Mouse (Mus musculus): Measurements from ENCODE around the gene Elane.
A peak's percentile ranks its signal among the peaks of the same experiment; 100 is the strongest.

Elane gene

GRCm38 (mm10) chr10:79914948-79915596 lies 29.0 kb downstream of the Elane start:
- DNase-seq (ENCODE audit: low read depth, low spot score): no peak

GRCm38 (mm10) chr10:79916081-79916480 lies 30.0 kb downstream of the Elane start:
- DNase-seq (ENCODE audit: low read depth, low spot score): no peak

- peak; percentile 86 for DNase-seq (ENCODE audit: low read depth, low spot score)
These were observed 30.9 kb downstream of the Elane start, which contains the start of gene Kiss1r for GRCm38 (mm10) chr10:79916808-79917531. Kiss1r (plus strand) TSS chr10:79916971.

GRCm38 (mm10) chr10:79917532-79918100 lies 31.6 kb downstream of the Elane start:
- DNase-seq (ENCODE audit: low read depth, low spot score): no peak

GRCm38 (mm10) chr10:79918231-79919078 lies 32.4 kb downstream of the Elane start:
- DNase-seq (ENCODE audit: low read depth, low spot score): no peak

- DNase-seq (ENCODE audit: low read depth, low spot score): peak; percentile 59
These were observed 33.3 kb downstream of the Elane start for GRCm38 (mm10) chr10:79919251-79919849.

DNA sequence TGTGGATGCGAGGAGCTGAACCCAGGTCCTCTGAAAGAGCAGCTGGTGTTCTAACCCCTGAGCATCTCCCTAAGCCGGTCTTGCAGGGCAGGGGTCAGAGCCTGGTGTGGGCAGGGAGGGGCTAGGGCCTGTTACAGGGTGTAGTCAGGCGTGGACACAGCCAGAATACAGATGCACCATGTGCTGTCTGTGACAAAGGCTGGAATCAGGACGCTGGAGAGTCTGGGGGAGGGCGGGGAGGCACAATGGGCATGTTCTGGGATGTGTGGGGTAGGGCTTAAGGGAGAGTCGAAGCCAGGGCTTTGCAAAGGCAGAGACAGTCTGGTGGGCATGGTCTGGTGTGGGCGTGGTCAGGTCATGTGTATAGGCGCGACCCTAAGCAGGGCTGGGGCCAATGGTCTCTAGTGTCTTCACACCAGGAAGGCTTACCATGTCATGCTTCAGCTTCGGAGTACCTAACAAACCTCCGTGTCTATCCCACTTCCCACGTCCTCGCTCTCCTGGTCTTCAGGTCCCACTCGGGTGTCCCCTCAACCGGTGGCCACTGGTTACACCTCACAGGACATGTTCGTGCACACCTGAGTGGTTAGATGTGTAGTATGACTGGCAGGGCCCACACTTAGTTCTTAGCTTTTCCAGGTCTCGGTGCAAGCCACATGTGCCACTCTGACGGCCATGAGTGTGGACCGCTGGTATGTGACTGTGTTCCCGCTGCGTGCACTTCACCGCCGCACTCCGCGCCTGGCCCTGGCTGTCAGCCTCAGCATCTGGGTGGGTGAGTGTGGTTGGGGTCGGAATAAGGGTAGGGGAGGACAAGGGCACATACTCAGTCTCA lies 34.2 kb downstream of the Elane start:
- no peak for DNase-seq (ENCODE audit: low read depth, low spot score)

DNA sequence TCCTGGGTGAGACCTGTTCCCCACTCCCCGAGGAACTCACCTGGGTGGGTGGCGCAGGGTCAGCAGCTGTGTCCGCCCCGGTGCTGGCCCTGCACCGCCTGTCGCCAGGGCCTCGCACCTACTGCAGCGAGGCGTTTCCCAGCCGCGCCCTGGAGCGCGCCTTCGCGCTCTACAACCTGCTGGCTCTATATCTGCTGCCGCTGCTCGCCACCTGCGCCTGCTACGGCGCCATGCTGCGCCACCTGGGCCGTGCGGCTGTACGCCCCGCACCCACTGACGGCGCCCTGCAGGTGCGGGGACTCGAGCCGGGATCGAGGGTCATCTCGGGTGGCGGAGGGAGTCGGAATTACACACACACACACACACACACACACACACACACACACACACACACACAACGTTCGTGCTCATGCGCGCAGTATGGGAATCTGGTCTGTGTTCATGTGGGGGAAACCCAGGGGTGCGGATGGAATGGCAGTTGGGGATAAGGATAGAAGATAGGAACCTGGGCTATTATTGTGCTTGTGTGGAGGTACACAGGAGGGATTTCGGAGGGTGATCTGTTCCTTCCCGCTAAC lies 35.0 kb downstream of the Elane start, which contains the start of gene R3hdm4:
TSS of gene R3hdm4 (minus strand) at position 251 of the 578 bp plus-strand sequence.
- no peak for DNase-seq (ENCODE audit: low read depth, low spot score)

DNA sequence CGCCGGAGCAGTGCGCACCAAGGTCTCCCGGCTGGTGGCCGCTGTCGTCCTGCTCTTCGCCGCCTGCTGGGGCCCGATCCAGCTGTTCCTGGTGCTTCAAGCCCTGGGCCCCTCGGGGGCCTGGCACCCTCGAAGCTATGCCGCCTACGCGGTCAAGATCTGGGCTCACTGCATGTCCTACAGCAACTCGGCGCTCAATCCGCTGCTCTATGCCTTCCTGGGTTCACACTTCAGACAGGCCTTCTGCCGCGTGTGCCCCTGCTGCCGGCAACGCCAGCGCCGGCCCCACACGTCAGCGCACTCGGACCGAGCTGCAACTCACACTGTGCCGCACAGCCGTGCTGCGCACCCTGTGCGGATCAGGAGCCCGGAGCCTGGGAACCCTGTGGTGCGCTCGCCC lies 35.5 kb downstream of the Elane start:
- DNase-seq (ENCODE audit: low read depth, low spot score): no peak

- peak; percentile 95 for DNase-seq (ENCODE audit: low read depth, low spot score)
These were observed 39.1 kb downstream of the Elane start for GRCm38 (mm10) chr10:79924998-79925784.

DNA sequence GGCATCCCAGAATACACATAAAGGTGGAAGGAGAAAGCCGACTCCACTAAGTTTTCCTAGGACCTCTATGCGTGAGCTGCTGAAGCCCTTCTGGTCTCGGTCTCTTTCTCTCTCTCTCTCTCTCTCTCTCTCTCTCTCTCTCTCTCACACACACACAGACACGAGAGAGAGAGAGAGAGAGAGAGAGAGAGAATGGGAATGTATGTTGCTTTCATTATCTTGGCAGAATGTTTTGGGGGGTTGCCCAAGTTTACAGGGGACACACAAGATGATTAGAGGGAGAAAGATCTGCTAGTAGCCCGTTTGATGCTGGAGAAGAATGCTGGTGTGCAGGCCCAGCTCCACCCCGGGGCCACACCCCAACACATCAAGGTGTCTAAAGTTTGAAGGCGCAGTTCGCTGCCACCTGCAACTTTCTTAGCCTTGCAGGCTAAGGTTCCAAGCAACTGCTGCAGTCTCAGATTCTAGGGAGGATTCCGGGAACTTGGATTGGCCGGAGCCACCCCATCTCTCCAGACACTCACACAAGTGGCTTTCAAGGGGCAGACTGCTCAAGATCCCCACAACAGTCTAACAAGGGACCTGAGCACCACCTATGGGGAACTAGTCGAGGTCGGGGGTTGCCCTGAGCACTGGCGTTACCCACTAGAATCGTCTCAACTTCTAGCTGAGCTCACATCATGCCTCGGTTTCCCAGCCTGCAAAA lies 39.9 kb downstream of the Elane start:
- peak; percentile 60 for DNase-seq (ENCODE audit: low read depth, low spot score)

GRCm38 (mm10) chr10:79926491-79927323 lies 40.7 kb downstream of the Elane start, which contains the start of gene Arid3a:
Arid3a (plus strand) TSS chr10:79927043.
- DNase-seq (ENCODE audit: low read depth, low spot score): peak; percentile 97

GRCm38 (mm10) chr10:79927324-79928029 lies 41.4 kb downstream of the Elane start:
- DNase-seq (ENCODE audit: low read depth, low spot score): peak; percentile 65

- peak; percentile 63 for DNase-seq (ENCODE audit: low read depth, low spot score)
These were observed 42.1 kb downstream of the Elane start for GRCm38 (mm10) chr10:79928030-79928694.

DNA sequence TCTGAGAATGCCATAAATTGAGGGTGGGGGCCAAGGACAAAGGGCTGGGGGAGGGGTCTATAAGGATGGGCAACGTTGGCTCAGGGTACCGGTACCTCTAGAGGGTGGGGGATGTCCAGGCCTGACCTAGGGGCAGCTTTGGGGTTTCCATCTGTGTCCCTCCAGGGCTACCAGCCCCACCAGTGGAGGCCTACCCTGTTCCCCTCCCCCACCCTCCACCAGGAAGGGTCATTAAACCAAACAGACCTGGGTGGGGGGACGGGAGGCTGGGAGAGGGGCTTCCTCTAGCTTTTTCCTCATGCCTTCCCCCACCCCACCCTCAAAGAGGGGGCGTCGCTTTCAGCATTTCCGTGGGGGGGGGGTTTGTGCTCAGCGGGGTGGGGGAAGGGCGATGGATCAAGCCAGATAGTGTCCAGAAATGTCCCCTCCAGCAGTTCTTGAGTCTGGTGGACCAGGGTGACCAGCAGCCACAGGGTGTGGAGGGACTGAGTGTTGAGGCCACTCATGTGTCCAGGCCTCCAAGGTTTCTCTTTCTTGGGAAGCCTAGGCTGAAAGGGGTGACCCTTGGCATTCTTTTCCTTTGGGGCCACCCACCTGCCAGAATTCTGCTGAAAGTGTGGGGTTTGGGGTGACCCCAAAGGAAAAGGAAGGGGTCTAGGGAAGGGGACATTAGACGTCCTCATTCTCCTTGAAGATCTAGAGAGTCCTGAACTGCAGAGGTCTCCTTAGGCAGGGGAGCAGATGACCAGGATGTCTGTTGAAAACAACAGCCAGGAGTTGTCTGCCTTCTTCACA lies 43.1 kb downstream of the Elane start:
- no peak for DNase-seq (ENCODE audit: low read depth, low spot score)
